Mouse (Mus musculus) midbrain, embryonic 11.5 days (tissue): Measurements from ENCODE around the gene Ubac1. TPM values are rescaled to one million over a fixed set of nuclear protein-coding genes. Genes with fewer than 3 reads are reported as not detected.

Experiments
- ATAC-seq: fragments of 200-750 bp; cut with Nextera tagmentation; 2 replicates; pipeline ENCODE4 v1.8.0; 2017; ENCODE audit warnings: moderate TSS enrichment, moderate library complexity; ENCODE audit not compliant: low FRiP score
- DNase-seq: peaks from one replicate; pipeline ENCODE4 v3.0.0; 2015; ENCODE audit warnings: low spot score; ENCODE audit errors: missing footprints
- H3K27ac ChIP-seq: fragments of 300-500 bp; sonication (generic); 2 replicates; pipeline ENCODE4 v1.5.1; 2014; ENCODE audit warnings: low read depth, low read length
- H3K27me3 ChIP-seq: fragments of 300-500 bp; sonication (generic); 2 replicates; pipeline ENCODE4 v1.6.1; 2014; ENCODE audit warnings: mild to moderate bottlenecking, low read length, moderate library complexity, mixed read lengths; ENCODE audit not compliant: control insufficient read depth, insufficient read depth
- H3K36me3 ChIP-seq: fragments of 300-500 bp; sonication (generic); 2 replicates; pipeline ENCODE4 v1.6.1; 2014; ENCODE audit warnings: mild to moderate bottlenecking, low read length, moderate library complexity, mixed read lengths; ENCODE audit not compliant: control insufficient read depth, insufficient read depth
- H3K4me1 ChIP-seq: fragments of 300-500 bp; sonication (generic); 2 replicates; pipeline ENCODE4 v1.6.1; 2014; ENCODE audit warnings: low read length; ENCODE audit not compliant: control insufficient read depth, insufficient read depth
- H3K4me2 ChIP-seq: fragments of 300-500 bp; sonication (generic); 2 replicates; pipeline ENCODE4 v1.6.1; 2014; ENCODE audit warnings: mild to moderate bottlenecking, moderate library complexity
- H3K4me3 ChIP-seq: fragments of 300-500 bp; sonication (generic); 2 replicates; pipeline ENCODE4 v1.5.1; 2014; ENCODE audit warnings: low read depth, low read length
- H3K9ac ChIP-seq: fragments of 300-500 bp; sonication (generic); 2 replicates; pipeline ENCODE4 v1.6.1; 2014; ENCODE audit warnings: low read length
- H3K9me3 ChIP-seq: fragments of 300-500 bp; sonication (generic); 2 replicates; pipeline ENCODE4 v1.6.1; 2016; ENCODE audit warnings: low read length; ENCODE audit not compliant: control insufficient read depth
- WGBS: fragments of 180-500 bp; shearing (Covaris S2); extraction: QIAGEN DNeasy Blood & Tissue Kit; methylation state at CpG from one replicate; pipeline ENCODE4 v1.1.7; 2014; 5-methylcytosine and 5-hydroxymethylcytosine counted together
- polyA plus RNA-seq: library from polyadenylated mRNA; unstranded; fragments of >200 nt; fragmentation: Nextera tagmentation; extraction: Ambion mirVana; gene quantifications from 2 replicates; pipeline ENCODE4 v1.2.1, GENCODE M21; 2014

Ubac1 gene
- polyA plus RNA-seq, 1 experiment from 2014 or later = 96.1 TPM

DNA sequence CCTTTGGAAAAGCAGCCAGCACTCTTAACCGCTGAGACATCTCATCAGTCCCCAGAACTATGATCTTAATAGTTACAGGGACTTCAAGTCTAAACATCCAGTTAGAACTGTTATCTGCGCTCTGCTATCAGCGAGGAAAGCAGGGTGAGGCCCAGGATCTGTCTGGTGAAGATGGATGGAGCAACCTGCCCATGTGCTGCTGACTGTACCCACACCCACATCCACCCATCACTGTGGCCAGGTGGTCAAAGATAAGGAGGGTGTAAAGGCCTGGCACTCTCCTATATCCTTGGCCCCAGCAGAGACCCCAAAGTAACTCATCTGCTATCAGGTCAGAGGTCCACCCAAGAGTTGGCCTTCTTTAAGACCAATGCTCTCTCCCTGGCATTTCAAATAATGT lies 7.9 kb downstream of the Ubac1 start:
- H3K36me3 ChIP-seq = peaks cover 7% of the 10 kb centered on the region
- ATAC-seq = no peak
- 96% methylated on average over 3 of the region's 3 CpGs for WGBS
- no peak for DNase-seq
- no peaks in the 10 kb centered on the region for H3K27me3 ChIP-seq
- no peaks in the 10 kb centered on the region for H3K9me3 ChIP-seq
- no peak overlapping the region for H3K4me3 ChIP-seq
- no peak overlapping the region for H3K4me2 ChIP-seq
- H3K9ac ChIP-seq = no peak overlapping the region
- no peak overlapping the region for H3K27ac ChIP-seq
- no peaks in the 10 kb centered on the region for H3K4me1 ChIP-seq

DNA sequence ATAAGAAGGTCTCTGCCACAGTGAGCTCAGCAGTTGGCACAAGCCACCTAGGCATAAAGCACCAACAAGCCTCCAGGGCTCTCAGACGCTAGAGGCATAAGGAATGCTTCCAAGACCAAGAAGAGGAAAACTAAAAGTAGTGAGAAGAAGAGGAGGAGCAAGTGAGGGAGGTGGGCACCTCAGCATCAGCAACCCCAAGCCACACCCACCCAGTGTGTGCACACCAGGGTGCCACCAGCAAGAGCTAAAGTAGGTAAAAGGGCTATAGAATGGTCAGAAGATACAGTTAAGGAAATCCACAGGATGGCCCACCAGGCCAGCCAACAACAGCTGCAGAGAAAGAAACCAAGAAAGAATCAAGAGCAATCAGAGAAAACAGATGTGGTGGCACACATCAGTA lies 10.1 kb downstream of the Ubac1 start:
- Histone ChIP-seq H3K4me1 (no peaks in the 10 kb centered on the region), H3K27ac (no peak overlapping the region), H3K9ac (no peak overlapping the region), H3K4me3 (no peak overlapping the region), H3K9me3 (no peaks in the 10 kb centered on the region), H3K27me3 (no peaks in the 10 kb centered on the region), H3K4me2 (no peak overlapping the region), H3K36me3 (peaks cover 9% of the 10 kb centered on the region)
- DNase-seq (no peak), ATAC-seq (no peak)
- 67% methylated on average over 1 of the region's 1 CpGs for WGBS

DNA sequence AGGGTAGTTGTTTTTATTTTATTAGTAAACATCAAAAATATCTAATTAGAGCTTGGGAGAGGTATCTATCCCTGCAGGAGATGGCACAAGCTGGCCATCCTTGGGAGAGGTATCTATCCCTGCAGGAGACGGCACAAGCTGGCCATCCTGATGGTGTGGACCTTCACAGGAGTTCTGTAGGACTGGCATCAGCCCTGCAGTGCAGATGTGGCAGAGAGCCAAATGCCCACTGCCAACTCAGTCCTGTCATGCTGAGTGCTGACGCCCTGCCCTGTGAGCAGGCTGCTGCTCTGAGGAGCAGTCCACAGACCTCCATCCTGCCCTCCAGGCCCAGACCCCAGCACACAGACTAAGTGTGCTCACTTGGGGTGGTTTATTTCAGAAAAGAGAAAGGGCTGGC lies 19.5 kb downstream of the Ubac1 start:
- Histone ChIP-seq H3K27ac (no peak overlapping the region), H3K4me1 (no peaks in the 10 kb centered on the region), H3K9me3 (no peaks in the 10 kb centered on the region), H3K4me2 (no peak overlapping the region), H3K27me3 (no peaks in the 10 kb centered on the region), H3K36me3 (peaks cover 14% of the 10 kb centered on the region), H3K4me3 (no peak overlapping the region), H3K9ac (no peak overlapping the region)
- no peak for ATAC-seq
- WGBS = 95% methylated on average over 2 of the region's 2 CpGs
- no peak for DNase-seq

DNA sequence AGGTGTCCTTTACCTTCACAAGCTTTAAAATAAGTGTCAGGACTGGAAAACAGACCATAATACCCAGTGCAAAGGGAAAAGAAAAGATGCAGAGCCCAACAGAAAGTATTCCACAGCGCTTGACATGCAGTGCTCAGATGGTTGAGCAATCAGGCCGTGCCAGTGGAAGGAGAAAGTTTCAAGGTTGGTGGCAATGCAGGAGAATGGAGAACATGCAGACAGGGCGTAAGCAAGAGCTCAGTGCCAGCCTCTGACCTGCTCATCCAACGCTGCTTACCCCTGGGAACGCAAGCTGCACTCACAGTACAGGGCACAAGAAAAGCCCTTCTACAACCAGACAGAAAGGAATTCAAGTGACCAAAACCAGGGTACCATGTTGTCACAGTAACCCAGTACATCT lies 20.4 kb downstream of the Ubac1 start:
- 95% methylated on average over 5 of the region's 5 CpGs for WGBS
- Histone ChIP-seq H3K4me3 (no peak overlapping the region), H3K27me3 (no peaks in the 10 kb centered on the region), H3K4me2 (no peak overlapping the region), H3K4me1 (no peaks in the 10 kb centered on the region), H3K9ac (no peak overlapping the region), H3K27ac (no peak overlapping the region), H3K36me3 (peaks cover 9% of the 10 kb centered on the region), H3K9me3 (no peaks in the 10 kb centered on the region)
- ATAC-seq (no peak), DNase-seq (no peak)

DNA sequence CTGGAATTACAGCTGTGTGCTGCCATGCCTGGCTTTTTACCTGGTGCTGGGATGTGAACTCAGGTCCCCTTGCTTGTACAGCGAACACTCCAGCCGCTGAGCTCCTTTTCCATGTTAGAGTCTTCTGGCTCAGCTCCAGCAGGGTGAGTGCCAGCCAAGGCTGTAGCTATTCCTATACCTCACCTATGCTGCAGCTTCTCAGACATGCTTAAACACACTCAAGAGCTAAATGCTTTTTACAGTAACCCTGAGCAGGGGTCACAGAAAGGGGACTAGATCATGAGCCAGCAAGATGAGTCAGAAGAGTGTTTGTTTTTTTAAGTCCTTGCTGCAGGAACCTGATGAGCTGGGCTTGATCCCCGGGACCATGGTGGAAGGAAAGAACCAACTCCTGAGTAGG lies 23.8 kb downstream of the Ubac1 start:
- no peak overlapping the region for H3K4me2 ChIP-seq
- no peaks in the 10 kb centered on the region for H3K4me1 ChIP-seq
- peaks cover 7% of the 10 kb centered on the region for H3K36me3 ChIP-seq
- no peak overlapping the region for H3K9ac ChIP-seq
- ATAC-seq (no peak), DNase-seq (no peak)
- no peaks in the 10 kb centered on the region for H3K9me3 ChIP-seq
- no peak overlapping the region for H3K4me3 ChIP-seq
- no peaks in the 10 kb centered on the region for H3K27me3 ChIP-seq
- WGBS = 96% methylated on average over 3 of the region's 3 CpGs
- H3K27ac ChIP-seq = no peak overlapping the region

DNA sequence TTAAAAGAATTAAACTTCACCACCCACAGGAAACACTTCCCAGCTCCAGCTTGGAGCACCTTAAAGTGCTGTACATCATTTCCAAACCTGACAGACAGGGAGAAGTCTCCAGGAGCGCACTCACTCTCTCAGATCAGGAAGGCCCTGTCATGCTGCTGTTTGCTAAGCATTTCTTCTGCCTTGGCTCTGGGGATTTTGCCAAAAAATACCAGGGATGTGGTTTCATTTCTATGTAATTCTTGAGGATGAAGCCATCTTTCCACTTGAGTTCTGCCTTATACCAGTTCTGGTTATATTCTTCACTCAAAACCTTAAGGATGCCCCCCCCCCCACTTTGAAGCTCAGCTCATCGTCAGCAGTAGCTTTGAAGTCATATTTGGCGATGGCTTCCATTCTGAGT lies 26.8 kb downstream of the Ubac1 start:
- Histone ChIP-seq H3K27ac (no peak overlapping the region), H3K9ac (no peak overlapping the region), H3K36me3 (peaks cover 7% of the 10 kb centered on the region), H3K4me2 (no peak overlapping the region), H3K4me1 (no peaks in the 10 kb centered on the region), H3K9me3 (no peaks in the 10 kb centered on the region), H3K4me3 (no peak overlapping the region), H3K27me3 (no peaks in the 10 kb centered on the region)
- ATAC-seq (no peak), DNase-seq (no peak)
- WGBS = 92% methylated on average over 3 of the region's 3 CpGs

DNA sequence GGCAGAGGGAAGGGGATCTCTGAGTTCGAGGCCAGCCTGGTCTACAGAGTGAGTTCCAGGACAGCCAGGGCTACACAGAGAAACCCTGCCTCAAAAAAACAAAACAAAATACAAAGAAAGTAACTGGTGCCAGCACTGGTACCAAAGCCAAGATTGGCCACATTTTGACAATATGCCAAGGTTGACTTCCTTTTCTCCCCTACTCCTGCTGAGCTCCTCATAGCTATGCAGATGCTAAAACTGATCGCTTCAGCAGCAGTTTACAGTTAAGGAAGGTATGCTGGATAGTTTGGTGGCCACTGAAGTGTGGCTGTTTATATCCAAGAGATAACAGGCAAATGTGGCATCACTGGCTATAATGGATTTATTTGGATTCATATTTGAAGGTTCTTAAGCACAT lies 29.3 kb downstream of the Ubac1 start:
- ATAC-seq (no peak), DNase-seq (no peak)
- no peaks in the 10 kb centered on the region for H3K36me3 ChIP-seq
- 69% methylated on average over 2 of the region's 2 CpGs for WGBS
- H3K27me3 ChIP-seq = no peaks in the 10 kb centered on the region
- no peak overlapping the region for H3K27ac ChIP-seq
- H3K9ac ChIP-seq = no peak overlapping the region
- no peak overlapping the region for H3K4me2 ChIP-seq
- H3K4me1 ChIP-seq = no peaks in the 10 kb centered on the region
- H3K4me3 ChIP-seq = no peak overlapping the region
- H3K9me3 ChIP-seq = no peaks in the 10 kb centered on the region

DNA sequence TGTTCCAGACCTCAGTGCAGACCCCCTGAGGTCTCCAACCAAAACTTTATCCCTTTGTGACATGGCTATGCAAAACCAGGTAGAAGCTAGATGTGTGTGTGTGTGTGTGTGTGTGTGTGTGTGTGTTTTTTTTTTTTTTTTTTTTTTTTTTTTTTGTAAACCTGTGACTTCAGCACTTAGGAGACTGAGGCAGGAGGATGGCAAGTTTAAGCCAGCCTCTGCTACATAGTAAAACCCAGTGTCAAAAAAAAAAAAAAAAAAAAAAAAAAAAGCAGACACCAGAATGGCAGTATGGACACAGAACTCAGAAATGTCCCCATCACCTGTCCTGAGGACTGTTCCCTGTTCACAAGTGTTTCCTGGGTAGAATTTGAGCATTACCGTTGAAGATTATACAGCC lies 31.9 kb downstream of the Ubac1 start:
- Histone ChIP-seq H3K4me3 (no peak overlapping the region), H3K9ac (no peak overlapping the region), H3K36me3 (no peaks in the 10 kb centered on the region), H3K27me3 (no peaks in the 10 kb centered on the region), H3K27ac (no peak overlapping the region), H3K9me3 (no peaks in the 10 kb centered on the region), H3K4me2 (no peak overlapping the region), H3K4me1 (no peaks in the 10 kb centered on the region)
- WGBS = 97% methylated on average over 1 of the region's 1 CpGs
- DNase-seq (no peak), ATAC-seq (no peak)

DNA sequence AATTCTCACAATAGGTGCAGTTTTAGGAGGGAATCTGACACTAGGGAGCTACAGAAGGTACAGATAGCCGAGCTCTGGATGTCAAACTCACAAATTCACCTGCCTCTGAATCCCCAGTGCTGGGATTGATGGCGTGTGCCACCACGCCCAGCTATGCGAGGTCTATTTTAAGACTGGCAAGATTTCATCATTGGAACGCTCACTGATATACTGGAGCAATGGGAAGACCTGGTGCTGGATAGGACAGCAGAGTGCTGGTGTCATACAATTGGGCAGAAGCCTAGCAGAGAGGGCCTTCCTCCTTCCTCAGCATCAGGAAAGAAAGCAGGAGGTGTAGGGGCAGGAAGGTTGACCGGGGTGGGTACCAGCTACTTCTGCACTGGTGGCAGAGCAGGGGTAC lies 33.7 kb downstream of the Ubac1 start:
- ATAC-seq = no peak

DNA sequence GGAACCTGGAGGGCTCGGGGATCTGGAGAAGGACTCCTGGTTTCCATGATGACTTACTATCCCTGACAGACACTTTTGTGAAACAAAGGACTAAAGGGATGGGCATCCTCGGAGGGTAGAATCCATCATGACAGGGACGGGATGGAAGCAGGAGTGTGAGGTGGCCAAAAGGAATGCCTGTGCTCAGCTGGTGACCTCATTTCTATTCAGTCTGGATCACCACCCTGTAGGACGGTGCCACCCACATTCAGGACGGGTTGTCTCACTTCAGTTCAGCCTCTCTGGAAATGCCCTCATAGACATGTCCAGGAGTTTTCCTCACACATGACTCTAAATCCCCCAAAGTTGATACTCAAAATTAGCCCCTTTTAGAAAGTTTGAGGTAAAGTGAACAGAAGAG lies 34.9 kb downstream of the Ubac1 start:
- Histone ChIP-seq H3K9ac (no peak overlapping the region), H3K27me3 (no peaks in the 10 kb centered on the region), H3K9me3 (no peaks in the 10 kb centered on the region), H3K36me3 (no peaks in the 10 kb centered on the region), H3K4me3 (no peak overlapping the region), H3K27ac (no peak overlapping the region), H3K4me2 (no peak overlapping the region), H3K4me1 (peaks cover 8% of the 10 kb centered on the region)
- 66% methylated on average over 5 of the region's 5 CpGs for WGBS
- no peak for DNase-seq
- no peak for ATAC-seq

More for the DNA sequence above, 33.7 kb downstream of the Ubac1 start:
- Histone ChIP-seq H3K9ac (no peak overlapping the region), H3K4me1 (peaks cover 4% of the 10 kb centered on the region; the same call in 1 of the 2 replicates), H3K27ac (no peak overlapping the region), H3K27me3 (no peaks in the 10 kb centered on the region), H3K9me3 (no peaks in the 10 kb centered on the region), H3K4me2 (no peak overlapping the region), H3K36me3 (no peaks in the 10 kb centered on the region), H3K4me3 (no peak overlapping the region)
- DNase-seq = no peak
- WGBS = 87% methylated on average over 6 of the region's 6 CpGs
